Mouse (Mus musculus) liver, postnatal 0 days (tissue): ENCODE measurements around the gene Tgm5.

ENCODE experiments used
- CTCF ChIP-seq: sonication (generic); IDR thresholded peaks from 2 replicates; pipeline ENCODE4 v1.5.1; 2016; ENCODE audit warnings: antibody characterized with exemption, low read depth
- EP300 ChIP-seq: IDR thresholded peaks from 2 replicates; pipeline ENCODE4 v1.6.1; 2016; ENCODE audit warnings: antibody characterized with exemption, low read depth, mild to moderate bottlenecking

DNA sequence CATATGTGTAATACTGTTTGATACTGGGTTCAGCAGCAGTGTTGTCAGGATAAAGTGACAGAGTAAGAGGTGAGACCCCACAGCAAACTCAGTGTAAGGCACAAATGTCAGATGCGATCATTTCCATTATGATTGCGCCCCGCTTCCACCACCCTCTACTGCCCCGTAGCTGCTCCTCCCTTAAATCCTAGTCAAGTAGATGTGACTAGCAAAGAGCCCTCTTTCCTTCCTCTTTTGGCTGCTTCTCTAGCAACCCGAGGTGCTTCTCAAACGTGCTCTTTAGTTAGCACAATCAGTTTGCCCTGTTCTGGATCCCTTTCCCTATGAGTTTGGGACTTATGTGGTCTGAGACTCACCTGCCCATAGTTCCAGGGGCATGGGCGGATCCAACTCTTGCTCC is 10.9 kb downstream of the Tgm5 start:
- TF ChIP-seq CTCF (no peak), EP300 (no peak)
